ENCODE assay signal across 19 mouse cellular contexts in genomic region chr2:49372586-49372985, GRCm38 (mm10).
"Had no signal": no experiment of that assay in that cellular context is flagged by ENCODE, and none has a peak within 500 bp of the region (broad histone marks: within the 10 kb centered on the region; RNA-seq: fewer than 3 reads in every experiment).

No protein-coding gene starts in this region.

- H3K36me3 ChIP-seq: limb, embryonic 10.5 days; limb, embryonic 13.5 days; liver, embryonic 12.5 days; liver, embryonic 15.5 days; midbrain, embryonic 13.5 days had no signal

- H3K9me3 ChIP-seq: limb, embryonic 10.5 days; limb, embryonic 13.5 days; liver, embryonic 12.5 days; liver, embryonic 15.5 days; midbrain, embryonic 13.5 days had no signal

- H3K4me2 ChIP-seq: limb, embryonic 13.5 days; liver, embryonic 12.5 days; liver, embryonic 15.5 days; midbrain, embryonic 13.5 days had no signal

- DNase-seq: kidney, adult 2 months; kidney, postnatal 25 days; layer of hippocampus, adult 9-11 months; liver; lung, adult 18-20 months; right cerebral cortex, postnatal 4 days; thymus, adult 2 months; thymus, postnatal 14 days; thymus, postnatal 4 days had no signal

- H3K27me3 ChIP-seq: limb, embryonic 13.5 days; liver, embryonic 12.5 days; liver, embryonic 15.5 days; midbrain, embryonic 13.5 days had no signal

- H3K9ac ChIP-seq: limb, embryonic 13.5 days; liver, embryonic 12.5 days; liver, embryonic 15.5 days; midbrain, embryonic 13.5 days had no signal

- H3K27ac ChIP-seq: kidney, postnatal 0 days; layer of hippocampus, adult 2 months; limb, embryonic 10.5 days; limb, embryonic 13.5 days; liver, embryonic 12.5 days; liver, embryonic 15.5 days; midbrain, embryonic 13.5 days; stomach, postnatal 0 days had no signal

- H3K4me3 ChIP-seq: layer of hippocampus, adult 2 months; limb, embryonic 10.5 days; limb, embryonic 13.5 days; liver, embryonic 12.5 days; liver, embryonic 15.5 days; midbrain, embryonic 13.5 days had no signal

- H3K4me1 ChIP-seq: limb, embryonic 13.5 days; liver, embryonic 12.5 days; liver, embryonic 15.5 days; midbrain, embryonic 13.5 days had no signal

- ATAC-seq: intestine, postnatal 0 days; liver, embryonic 12.5 days; lung, postnatal 0 days; midbrain, embryonic 13.5 days had no signal
